Mouse (Mus musculus): Measurements from ENCODE around the gene Olfr74. TPM values are rescaled to one million over a fixed set of nuclear protein-coding genes. Genes with fewer than 3 reads are reported as not detected.
"Not testable (repeated sequence)": the region's sequence is repeated elsewhere in the genome, so short reads cannot be mapped to it uniquely, and the experiment has no call there.

Olfr74 gene
- not detected for total RNA-seq (2021)
- long read RNA-seq, experiment 1: 0 reads
- long read RNA-seq, experiment 2: 0 reads

GRCm38 (mm10) chr2:87974563-87974962 is at the start of gene Olfr74:
Gene Olfr74 (minus strand): TSS chr2:87974663.
- no peak for DNase-seq (ENCODE audit: low spot score in 2 of 2)

DNA sequence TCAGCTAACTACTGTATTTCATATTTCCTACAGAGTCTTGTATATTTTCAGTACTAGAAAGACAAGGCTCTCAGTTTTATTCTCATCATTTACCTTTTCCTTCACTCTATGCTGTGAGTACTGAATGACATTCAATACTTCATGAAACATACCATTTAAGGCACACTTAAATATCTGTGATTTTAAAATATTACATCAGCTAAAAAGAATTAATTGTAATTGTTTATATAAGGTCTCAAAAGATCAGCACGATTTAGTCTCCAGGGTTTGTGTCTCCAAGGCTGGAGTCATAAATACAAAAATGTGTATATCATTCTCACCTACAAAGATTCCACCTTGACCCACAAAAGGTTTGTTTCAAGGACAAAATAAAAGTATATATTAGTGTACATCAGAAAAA is 48.0 kb upstream of the Olfr74 start, which contains the start of gene Olfr1161:
Gene Olfr1161 (plus strand): TSS at position 301 of the 400 bp plus-strand sequence.
- not testable (repeated sequence) for DNase-seq (ENCODE audit: low spot score in 2 of 2)

- DNase-seq (ENCODE audit: low spot score in 2 of 2): no peak
Observed at GRCm38 (mm10) chr2:88007515-88008318, 33.3 kb upstream of the Olfr74 start, which contains the start of gene Olfr1160. Gene Olfr1160 (minus strand): TSS chr2:88008268.

DNA sequence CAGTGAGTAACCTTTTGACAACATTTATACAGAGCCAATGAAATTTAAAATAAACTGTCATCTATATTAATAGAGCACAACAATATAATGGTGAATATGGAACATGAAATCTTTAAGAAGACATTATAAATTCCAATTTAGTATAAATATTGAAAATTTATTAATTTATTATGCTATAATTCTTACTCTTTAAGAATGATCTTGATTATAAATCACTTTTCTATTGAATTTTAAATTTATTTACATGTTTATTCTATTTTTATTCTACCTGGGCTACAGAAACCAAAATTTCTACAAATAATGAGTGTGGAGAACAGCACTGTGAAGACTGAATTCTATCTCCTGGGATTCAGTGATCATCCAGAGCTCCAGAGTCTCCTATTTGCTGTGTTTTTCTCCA is 15.3 kb upstream of the Olfr74 start, which contains the start of gene Olfr1158:
Gene Olfr1158 (plus strand): TSS at position 301 of the 400 bp plus-strand sequence.
- no peak for DNase-seq (ENCODE audit: low spot score in 2 of 2)

GRCm38 (mm10) chr2:87968199-87968598 is 6.3 kb downstream of the Olfr74 start, which contains the start of gene Olfr1157:
Gene Olfr1157 (minus strand): TSS chr2:87968299.
- no peak for DNase-seq (ENCODE audit: low spot score in 2 of 2)

DNA sequence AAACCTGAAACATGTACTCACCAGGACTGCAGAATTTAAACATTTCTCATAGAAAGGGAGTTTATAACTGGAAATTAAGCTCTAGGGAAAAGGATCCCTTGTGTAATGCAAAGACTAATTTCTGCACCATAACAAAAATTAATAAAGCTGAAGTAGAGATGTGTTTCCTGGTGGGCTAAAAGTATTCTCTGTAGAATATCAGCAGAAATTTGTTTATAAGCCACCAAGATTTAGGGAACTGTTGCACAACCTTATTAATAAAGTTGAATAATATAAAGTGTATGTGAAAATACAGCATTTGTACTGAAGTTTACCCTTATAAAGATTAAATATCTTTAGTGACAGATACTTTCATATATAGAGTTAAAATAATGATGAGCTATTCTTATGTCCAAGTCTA is 21.5 kb downstream of the Olfr74 start, which contains the start of gene Olfr1156:
Gene Olfr1156 (minus strand): TSS at position 101 of the 400 bp plus-strand sequence.
- DNase-seq (ENCODE audit: low spot score in 2 of 2): no peak

GRCm38 (mm10) chr2:87945037-87945436 is 29.4 kb downstream of the Olfr74 start, which contains the start of gene Olfr1155:
Gene Olfr1155 (minus strand): TSS chr2:87945137.
- no peak for DNase-seq (ENCODE audit: low spot score in 2 of 2)

Other genes with a start within 250 kb of the Olfr74 start
- gene Olfr1138, start 234.7 kb downstream of the Olfr74 start, total RNA-seq (2021): not detected
- not detected for gene Olfr1140, start 230.9 kb downstream of the Olfr74 start, total RNA-seq (2021)
- gene Olfr1141, start 220.7 kb downstream of the Olfr74 start, total RNA-seq (2021): not detected
- gene Olfr152, start 195.2 kb downstream of the Olfr74 start, total RNA-seq (2021): not detected
- not detected for gene Olfr1143, start 174.1 kb downstream of the Olfr74 start, total RNA-seq (2021)
- gene Olfr1145, start 164.8 kb downstream of the Olfr74 start, total RNA-seq (2021): not detected
- gene Olfr1148, start 144.1 kb downstream of the Olfr74 start, total RNA-seq (2021): not detected
- gene Olfr1150-ps1, start 130.7 kb downstream of the Olfr74 start, total RNA-seq (2021): not detected
- not detected for gene Olfr1151, start 118.8 kb downstream of the Olfr74 start, total RNA-seq (2021)
- not detected for gene Olfr1152, start 108.2 kb downstream of the Olfr74 start, total RNA-seq (2021)
- not detected for gene Olfr1153, start 79.7 kb downstream of the Olfr74 start, total RNA-seq (2021)
- gene Olfr1154, start 69.5 kb downstream of the Olfr74 start, total RNA-seq (2021): not detected
- gene Olfr1155, start 29.5 kb downstream of the Olfr74 start, total RNA-seq (2021): not detected
- gene Olfr1156, start 21.6 kb downstream of the Olfr74 start, total RNA-seq (2021): not detected
- not detected for gene Olfr1157, start 6.4 kb downstream of the Olfr74 start, total RNA-seq (2021)
- gene Olfr1158, start 15.4 kb upstream of the Olfr74 start, total RNA-seq (2021): not detected
- not detected for gene Olfr1160, start 33.6 kb upstream of the Olfr74 start, total RNA-seq (2021)
- gene Olfr1161, start 48.1 kb upstream of the Olfr74 start, total RNA-seq (2021): not detected
- gene Olfr73, start 63.0 kb upstream of the Olfr74 start, total RNA-seq (2021): not detected
- not detected for gene Olfr1162, start 76.5 kb upstream of the Olfr74 start, total RNA-seq (2021)
- gene Olfr1163, start 97.2 kb upstream of the Olfr74 start, total RNA-seq (2021): not detected
- not detected for gene Olfr1164, start 119.3 kb upstream of the Olfr74 start, total RNA-seq (2021)
- gene Olfr1166, start 153.6 kb upstream of the Olfr74 start, total RNA-seq (2021): not detected
- not detected for gene Olfr1167, start 180.5 kb upstream of the Olfr74 start, total RNA-seq (2021)
- not detected for gene Olfr1168, start 207.2 kb upstream of the Olfr74 start, total RNA-seq (2021)

Data from adrenal gland, adult 18-20 months (tissue).